Mouse (Mus musculus) heart, postnatal 36 days (tissue): ENCODE results near the gene Cmc2. TPM values are rescaled to one million over a fixed set of nuclear protein-coding genes. Genes with fewer than 3 reads are reported as not detected.
A peak's percentile ranks its signal among the peaks of the same experiment; 100 is the strongest.

Experiments used
- DNase-seq, 2 experiments: peaks; one replicate each; pipeline ENCODE4 v3.0.0; 2021 to 2022
- intact Hi-C: fragments of 180-260 bp; cut with DNase I; formaldehyde crosslinking; loops from one replicate; pipeline ENCODE4 v1.15.1; 2025
- total RNA-seq, 2 experiments: library from RNA; stranded (reverse); gene quantifications; 2 replicates each; pipeline ENCODE4 v1.2.3; 2021

The Cmc2 gene
- total RNA-seq, 2 experiments from 2014 or later, result 63.5 to 72.1 TPM

DNA sequence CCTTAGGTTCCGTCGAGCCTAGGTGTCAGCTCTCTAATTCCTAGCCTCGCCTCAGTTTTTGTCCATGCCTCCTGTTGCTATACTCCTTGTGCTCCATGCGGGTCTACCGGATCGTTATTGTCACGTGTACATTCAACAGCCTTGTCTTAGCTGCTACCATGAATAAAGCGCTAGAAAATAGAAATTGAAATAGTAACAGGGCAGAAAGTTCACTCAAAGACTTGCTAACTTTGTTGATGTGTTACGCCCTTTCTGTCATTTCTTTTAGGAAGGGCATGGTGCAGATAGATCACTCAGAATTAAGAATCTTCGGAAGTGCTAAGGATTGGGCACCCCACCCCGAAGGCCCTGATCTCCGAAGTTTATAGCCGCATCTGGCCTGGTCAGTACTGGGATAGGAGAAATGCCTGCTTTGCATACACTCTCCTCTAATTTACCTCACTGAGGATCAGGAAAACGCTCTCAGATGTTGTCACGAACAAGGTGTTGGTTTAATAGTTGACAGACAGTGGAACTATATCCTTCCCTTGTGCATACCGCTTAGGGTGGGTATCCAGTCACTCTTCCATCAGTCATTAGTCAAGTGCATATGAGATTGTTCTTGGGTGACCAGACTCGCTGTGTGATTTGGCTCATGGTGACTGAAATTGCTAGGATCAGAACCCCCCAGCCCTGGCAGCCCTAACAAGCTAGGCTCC, 954 bp upstream of the Cmc2 start:
- intact Hi-C loops, result loop anchor here (5.0 kb wide), 1 partner anchor 60 kb away; no protein-coding TSS in a partner anchor
- no peak for DNase-seq

DNA sequence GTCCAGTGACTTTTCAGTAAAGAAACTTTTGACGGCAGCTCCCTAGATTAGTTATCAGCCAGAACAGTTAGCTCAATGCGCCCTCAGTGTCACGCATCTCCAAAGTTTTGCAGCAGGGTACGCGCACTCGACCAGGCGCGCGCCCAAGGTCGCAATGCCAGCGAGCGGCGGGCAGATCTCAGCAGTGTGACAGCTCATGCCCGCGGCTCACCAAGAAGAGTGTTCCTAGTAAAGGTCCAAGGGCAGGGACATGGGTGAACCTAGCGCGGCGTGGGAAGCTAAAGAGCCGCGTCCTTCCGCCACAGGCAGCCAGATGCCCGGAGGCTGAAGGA, 284 bp downstream of the Cmc2 start:
- no peak for DNase-seq
- intact Hi-C loops, result loop anchor here (5.0 kb wide), 1 partner anchor 61 kb away; no protein-coding TSS in a partner anchor

DNA sequence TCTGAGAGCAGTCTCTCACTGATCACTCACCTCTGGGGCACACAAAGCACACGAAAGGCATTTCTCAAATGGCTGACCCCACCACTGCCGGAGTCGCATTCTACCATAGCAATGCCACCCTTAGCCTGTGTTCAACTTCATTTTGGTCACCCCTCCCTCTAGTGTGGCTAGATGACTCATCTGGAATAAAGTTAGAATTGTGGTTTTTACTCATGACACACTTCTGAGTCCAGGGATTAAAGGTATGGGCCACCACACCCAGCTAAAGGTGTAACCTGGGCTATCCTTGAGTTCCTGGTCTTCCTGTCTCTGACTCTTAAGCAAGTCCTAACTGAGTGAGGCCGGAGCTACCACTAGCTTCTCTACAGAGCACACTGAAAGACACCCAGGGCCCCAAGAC, 15.4 kb downstream of the Cmc2 start:
- intact Hi-C loops, result no loop called here
- no peak for DNase-seq

DNA sequence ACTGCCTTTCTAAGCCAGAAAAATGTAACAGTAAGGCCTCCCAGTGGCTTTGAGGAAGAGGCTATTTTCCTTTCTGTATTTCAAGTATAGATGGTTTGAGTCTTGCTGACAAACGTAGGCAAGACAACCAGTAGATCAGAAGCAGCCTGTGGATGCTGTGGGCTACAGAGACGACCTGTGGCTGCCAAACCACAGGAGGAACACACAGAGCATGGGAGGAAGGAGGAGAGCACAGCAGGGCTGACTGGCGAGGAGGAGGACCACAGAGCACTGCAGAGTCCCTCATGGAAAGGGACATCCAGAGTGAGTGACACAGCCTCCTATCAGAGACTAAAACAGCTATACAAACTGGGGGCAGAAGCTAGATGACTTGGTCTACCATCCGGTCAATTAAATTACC, 16.0 kb downstream of the Cmc2 start:
- DNase-seq, result no peak
- intact Hi-C loops, result no loop called here

DNA sequence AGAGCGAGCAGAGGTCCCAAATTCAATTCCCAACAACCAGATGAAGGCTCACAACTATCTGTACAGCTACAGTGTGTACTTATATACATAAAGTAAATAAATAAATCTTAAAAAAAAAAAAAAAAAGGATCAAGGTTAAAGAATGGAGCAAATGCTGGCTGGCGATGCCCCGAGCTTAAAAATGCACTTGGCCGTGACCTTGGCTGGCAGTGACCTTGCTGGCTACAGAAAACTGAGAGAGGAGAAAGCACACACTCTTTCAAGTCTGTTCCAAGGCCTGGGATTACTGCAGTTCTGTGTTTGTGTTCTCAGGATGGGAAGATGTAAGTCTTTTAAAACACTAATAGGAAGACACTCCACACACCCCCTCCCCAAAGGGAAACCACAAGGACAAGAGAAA, 16.5 kb downstream of the Cmc2 start:
- intact Hi-C loops, result no loop called here

DNA sequence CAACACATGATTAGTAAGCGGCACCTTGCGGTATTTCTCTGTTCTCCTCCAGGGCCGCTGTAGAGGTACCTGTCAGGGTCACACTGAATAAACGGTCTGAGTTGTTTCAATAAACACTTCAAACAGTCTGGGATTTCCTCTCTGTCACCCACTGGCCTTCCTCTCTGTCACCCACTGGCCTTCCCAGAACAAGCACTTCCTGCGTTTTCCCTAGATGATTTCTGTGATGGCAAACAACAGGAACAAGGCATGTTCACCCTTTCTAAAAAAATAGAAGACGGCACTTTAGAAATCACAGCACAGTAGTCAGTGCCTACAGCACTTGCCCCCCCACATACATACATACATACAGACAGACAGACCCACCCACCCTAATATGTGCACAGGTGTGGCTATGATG, 25.7 kb downstream of the Cmc2 start:
- no peak for DNase-seq
- intact Hi-C loops, result no loop called here

More for the DNA sequence above, 16.5 kb downstream of the Cmc2 start:
- DNase-seq, result no peak

DNA sequence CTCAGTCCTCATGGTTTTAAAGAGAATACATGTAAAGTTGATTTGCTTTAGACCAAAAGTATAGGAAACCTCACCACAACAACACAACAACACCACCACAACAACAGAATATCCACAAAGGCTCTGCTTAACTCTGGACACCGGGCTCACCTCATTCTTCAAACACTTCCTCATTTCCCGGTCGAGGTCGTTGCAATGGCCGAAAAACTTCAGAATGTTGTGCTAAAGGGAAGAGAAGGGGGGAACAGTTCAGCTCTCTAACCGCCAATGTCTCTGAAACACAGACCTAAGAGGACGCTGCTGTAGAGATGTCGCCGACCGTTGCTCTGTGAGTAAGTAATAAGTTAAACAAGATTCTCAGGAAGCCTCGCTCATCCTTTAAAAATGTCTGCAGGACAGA, 27.3 kb downstream of the Cmc2 start:
- intact Hi-C loops, result no loop called here
- no peak for DNase-seq

DNA sequence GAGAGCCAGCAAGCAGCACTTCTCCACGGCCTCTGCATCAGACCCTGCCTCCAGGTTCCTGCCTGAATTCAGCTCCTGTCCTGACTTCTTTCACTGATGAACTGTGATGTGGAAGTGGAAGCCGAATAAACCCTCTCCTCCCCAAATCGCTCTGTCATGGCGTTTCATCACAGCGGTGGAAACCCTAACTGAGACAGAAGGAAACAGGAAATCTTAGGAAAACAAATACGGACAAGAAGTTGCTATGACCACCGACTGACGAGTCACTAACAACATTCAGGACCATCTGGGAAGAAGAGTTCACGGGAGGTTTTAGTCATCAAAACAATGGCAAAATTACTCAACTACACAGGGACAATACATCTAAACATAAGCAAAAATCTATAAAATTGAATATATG, 28.6 kb downstream of the Cmc2 start:
- DNase-seq, result no peak
- intact Hi-C loops, result no loop called here

DNA sequence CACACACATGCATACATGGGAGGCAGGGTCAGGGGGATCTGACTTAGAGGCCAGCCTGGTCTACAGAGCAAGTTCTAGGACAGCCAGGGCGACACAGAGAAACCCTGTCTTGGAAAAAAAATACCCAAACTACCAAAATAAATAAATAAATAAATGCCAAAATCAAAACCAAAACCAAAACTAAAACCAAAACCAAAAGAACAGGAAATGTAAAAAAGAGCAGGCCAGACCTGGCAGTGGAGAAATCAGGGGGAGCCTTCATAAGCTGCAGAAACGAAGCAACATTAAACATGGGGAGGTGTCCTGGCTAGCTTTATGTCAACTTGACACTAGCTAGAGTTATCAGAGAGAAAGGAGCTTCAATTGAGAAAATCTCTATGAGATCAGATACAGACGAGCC, 29.1 kb downstream of the Cmc2 start:
- DNase-seq, result no peak
- intact Hi-C loops, result no loop called here

DNA sequence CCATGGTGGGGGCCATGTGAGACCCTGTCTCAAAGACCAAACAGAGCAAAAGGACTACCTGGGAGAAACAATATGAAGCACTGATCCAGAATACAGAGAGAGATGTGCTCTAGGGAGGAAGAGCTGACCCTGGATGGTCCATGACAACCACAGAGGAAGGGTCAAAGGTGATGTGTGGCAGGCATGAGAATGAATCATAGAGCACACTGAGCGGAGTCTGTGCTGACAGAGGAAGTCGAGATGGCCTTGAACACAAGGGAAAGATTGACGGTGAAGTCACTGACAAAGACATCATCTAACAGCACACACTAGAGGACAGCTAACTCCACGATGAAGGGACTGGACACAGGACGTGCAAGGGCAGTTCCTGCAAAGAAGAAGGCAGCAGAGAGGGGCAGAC, 29.8 kb downstream of the Cmc2 start:
- intact Hi-C loops, result no loop called here
- no peak for DNase-seq

DNA sequence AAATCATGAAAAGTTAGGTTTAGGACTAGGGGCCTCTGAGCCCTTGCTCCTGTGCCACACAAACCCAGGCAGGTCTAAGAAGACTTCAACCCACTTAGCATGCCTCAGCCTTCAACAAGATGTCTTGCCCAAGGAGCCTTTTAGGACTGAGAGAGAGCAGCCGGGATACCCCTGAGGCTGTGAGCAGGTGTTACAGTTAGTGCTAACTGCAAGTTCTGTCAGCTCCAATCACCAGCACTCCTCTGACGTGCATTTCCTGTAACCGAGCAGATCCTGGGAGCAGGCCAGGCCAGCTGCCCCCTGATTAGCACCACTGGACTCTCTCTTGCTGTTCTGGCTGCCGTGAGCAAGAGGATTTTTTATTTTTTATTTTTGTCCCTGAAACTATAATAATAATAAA, 33.4 kb downstream of the Cmc2 start:
- DNase-seq, result no peak
- intact Hi-C loops, result no loop called here

DNA sequence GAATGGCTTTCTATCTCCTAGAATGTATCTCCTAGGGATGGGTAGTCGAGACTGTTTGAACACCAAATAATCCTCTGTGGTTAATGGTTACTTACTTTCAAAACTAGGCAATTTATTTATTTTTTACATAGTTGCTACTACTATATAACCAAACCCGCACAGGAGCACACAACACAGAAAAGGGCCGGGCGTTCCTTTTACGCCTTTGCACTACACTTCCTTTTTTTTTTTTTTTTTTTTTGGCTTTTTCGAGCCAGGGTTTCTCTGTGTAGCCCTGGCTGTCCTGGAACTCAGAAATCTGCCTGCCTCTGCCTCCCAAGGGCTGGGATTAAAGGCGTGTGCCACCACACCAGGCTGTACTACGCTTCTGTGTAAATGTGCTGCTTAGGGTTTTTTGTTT, 39.9 kb downstream of the Cmc2 start:
- intact Hi-C loops, result no loop called here
- no peak for DNase-seq

DNA sequence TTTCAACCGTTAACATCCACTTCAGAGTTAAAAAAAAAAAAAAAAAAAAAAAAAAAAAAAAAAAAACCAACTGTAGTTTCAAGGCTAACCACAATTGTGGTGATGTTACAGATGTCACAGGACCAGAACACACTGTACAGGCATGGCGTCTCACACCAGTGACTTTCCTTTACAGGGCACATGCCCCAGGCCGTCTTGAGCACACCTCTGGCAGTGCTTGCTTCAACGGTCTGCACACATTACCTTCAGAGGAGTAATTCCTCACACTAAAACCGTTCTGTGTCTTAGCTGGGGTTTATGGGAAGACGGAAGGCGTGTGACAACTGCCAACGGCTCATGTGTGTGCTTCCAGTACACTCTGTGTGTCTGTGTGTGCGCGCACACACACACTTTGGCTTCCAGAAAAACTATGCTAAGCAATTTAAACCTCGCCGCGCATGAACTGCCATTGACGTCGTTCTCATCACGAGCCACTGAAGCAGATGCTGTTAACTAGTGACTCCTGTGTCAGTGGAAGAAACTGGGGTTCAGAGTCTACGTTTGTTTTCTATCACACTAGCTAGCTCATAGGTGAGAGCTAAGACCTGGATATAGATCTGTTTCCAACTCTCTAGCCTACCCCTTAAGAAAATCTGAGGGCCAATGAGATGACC, 45.3 kb downstream of the Cmc2 start:
- intact Hi-C loops, result no loop called here
- DNase-seq, result no peak

DNA sequence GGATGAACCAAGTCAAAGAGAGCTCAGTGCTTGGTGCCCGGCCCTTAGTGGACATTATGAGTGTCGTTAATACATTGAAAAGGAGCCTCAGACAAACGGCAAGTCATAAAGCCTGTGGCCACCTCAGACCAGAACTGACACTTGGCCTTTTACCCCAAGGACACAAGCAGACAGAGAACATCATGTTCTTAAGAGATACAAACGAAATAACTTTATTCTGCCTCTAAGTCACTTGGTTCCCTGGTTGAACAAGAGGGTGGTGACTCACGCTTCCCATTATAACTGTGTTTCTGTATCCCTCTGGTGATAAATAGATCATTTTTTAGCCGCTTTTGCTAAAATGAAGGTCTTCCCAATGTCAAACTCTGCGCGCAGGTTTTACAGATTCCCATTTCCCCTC, 47.3 kb downstream of the Cmc2 start:
- intact Hi-C loops, result loop anchor here (2.0 kb wide), 1 partner anchor 393 kb away; no protein-coding TSS in a partner anchor
- DNase-seq, result no peak

DNA sequence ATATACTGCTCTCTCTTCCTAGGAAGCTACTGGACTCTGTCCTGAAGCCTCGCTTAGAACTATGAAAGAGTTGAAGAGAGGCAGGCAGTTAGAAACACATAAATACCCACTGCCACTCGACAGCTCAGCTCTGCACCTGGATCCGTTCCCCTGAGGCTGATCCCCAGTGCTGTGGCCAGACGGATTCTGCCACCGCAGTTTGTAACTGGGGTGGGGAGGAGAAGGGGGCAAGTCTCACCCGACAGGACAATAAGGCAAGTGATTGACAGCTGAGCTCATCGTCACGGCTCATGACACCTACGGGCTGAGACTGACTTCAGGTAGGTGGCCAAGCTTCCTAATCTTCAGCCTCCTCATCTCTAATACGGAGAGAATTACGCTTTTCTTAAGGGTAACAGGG, 47.7 kb downstream of the Cmc2 start:
- intact Hi-C loops, result loop anchor here (2.0 kb wide), 1 partner anchor 393 kb away; no protein-coding TSS in a partner anchor
- no peak for DNase-seq

DNA sequence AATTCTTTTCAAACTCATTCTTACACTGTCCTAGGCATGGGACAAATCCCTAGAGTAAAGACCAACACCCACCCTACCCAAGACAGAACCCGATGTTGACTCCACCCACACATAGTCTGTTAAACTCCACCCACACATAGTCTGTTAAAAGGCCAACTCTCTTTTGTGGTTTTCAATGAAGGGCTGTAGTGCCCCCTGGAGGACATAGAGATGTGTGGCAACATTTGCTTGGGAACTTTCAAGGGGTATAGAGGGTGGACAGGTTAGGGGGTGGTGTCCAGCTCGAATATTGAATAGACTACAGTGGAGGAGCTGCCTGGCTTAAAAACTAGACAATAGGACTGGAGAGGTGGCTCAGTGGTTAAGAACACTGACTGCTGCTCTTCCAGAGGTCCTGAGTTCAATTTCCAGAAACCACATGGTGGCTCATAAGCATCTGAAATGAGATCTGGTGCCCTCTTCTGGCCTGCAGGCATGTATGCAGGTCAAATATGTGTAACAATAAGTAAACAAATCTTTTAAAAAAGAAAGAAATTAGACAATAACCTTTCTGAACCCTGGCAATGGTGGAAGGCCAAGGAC, 48.4 kb downstream of the Cmc2 start:
- peak in 1 of 2 experiments; percentile 12 for DNase-seq
- intact Hi-C loops, result loop anchor here (2.0 kb wide), 1 partner anchor 392 kb away; no protein-coding TSS in a partner anchor

DNA sequence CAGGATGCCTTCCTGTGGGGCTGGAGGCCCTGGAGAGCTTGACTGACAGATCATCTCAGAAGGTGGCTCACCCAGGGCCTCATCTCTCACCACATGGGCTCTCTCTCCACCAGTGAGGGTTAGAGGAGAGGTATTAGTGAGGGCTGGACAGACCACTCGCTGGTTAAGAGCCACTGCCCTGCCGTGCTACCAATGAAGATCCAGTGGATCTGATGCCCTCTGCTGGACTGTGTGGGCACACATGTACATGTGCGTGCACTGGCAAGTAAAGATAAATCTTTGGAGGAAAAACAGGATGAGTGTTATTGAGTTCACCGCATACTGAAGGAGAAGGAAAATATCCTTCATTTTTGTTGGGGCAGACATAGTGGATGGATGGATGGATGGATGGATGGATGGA, 52.6 kb downstream of the Cmc2 start:
- intact Hi-C loops, result loop anchor here (5.0 kb wide), 1 partner anchor 196 kb away; no protein-coding TSS in a partner anchor
- DNase-seq, result peak; percentile 26 to 38

DNA sequence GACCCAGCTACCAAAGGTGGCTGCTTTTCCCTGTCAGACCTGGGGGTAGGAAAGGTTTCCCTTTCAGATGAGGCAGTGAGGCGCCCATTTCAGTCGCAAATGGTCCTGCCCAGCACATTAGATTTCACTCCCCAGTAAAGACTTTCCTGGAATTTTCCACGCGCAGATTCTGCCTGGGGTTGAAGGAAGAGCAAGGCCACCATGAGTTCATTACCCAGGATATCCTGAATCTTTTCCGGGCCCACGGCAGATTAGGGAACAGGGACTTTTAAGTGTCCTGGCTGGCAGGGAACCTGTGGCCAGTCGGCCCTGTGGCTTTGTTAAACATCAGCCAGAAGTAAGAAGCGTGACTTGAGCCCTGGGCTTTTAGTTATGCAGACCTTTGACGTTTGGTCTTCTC, 53.9 kb downstream of the Cmc2 start:
- intact Hi-C loops, result loop anchor here (2.0 to 5.0 kb wide), 2 partner anchors 113 to 195 kb away; no protein-coding TSS in a partner anchor
- no peak for DNase-seq

DNA sequence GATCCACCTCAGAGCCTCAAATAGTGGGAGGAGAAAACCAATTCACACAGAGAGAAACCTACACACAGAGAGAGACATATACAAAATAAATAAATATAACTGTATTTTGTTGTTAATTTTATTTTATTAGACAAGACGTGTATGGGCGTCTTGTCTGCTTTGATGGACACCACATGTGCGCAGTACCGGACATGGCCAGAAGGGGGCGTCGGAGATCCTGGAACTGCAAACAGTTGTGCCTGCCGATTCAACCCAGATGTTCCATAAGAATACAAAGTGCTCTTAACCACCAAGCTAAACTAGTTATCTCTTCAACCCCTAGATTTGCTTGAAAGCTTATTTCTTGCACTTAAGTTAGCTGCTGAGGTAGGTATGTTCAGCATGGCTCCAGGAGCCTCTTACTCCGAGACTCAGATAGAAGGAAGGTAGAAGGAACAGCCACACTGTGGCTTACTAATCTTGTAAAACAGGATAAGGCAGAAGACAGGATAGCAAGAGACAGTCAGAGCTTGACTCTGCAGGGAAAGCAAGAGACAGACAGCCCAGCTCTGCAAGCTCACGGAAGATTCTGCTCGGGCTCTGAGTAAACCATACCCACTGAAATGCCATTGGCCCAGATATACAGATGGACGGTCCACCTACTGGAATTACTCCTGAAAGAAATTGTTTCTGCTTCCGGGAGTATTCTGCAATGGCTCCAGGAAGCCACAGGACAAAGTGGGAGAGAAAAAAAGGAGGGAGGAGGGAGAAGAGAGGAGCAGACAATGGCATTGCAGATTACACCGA, 54.9 kb downstream of the Cmc2 start:
- DNase-seq, result peak; percentile 16 to 66
- intact Hi-C loops, result loop anchor here (2.0 to 5.0 kb wide), 2 partner anchors 114 to 194 kb away; no protein-coding TSS in a partner anchor

DNA sequence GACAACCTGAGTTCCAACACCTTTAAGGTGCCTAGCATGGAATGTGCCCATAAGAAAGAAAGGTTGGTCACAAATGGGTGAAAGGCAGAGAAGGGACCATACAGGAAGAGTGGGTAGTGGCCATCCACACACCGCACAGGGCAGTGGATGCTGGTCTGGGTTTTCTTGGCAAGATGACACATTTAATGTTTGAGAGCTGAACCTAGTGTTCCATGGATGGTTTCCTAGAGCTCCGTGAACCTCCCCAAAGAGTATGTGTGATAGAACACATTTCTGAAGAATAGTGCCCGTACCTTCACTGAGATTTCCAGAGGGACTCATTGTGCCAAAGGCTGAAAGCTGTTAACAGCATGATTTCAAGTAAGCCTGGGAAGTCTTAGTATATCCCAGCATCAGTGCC, 56.7 kb downstream of the Cmc2 start:
- intact Hi-C loops, result no loop called here

DNA sequence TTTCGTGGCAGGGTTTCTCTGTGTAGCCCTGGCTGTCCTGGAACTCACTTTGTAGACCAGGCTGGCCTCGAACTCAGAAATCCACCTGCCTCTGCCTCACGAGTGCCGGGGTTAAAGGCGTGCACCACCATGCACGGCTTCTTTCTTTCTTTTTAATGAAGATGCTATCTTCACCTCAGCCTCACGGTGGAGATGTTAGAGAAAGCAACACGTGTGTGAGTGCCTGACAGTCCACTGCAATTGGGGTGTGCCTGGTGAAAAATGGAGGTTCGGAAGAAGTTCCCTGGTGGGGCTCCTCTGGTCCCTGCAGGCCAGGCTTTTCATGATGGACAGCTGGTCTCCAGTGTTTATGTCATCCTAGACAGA, 57.2 kb downstream of the Cmc2 start:
- intact Hi-C loops, result no loop called here
- no peak for DNase-seq

More for the DNA sequence above, 56.7 kb downstream of the Cmc2 start:
- DNase-seq, result no peak
